Mouse (Mus musculus) CD4-positive helper T cell, adult 2 months (primary cell): ENCODE measurements around the gene Ano1.

Source experiments
- DNase-seq: peaks from one replicate; pipeline ENCODE4 v3.0.0-alpha.2; 2012; ENCODE audit warnings: low read depth, missing footprints, low spot score

Gene Ano1

DNA sequence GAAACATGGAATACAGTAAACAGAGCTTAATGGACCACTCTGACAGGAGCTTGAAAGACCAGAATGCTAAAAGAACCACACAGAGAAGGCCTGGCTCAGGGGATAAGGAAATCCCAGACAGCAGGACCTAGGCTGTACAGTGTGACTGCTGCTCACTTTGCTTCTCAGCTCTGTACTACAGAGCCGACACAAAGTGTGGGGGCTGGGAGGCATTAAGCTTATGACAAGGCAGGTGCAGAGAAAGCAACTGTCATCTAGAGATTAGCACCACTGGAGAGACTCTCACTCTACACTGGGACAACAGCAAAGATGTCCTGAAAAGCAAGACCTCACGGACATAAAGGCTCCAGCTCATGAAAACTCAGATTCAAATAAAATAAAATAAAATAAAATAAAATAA lies 212.6 kb downstream of the Ano1 start:
- DNase-seq: no peak
